Mouse (Mus musculus): ENCODE measurements around the gene Emc3. TPM values are rescaled to one million over a fixed set of nuclear protein-coding genes. Genes with fewer than 3 reads are reported as not detected.

Emc3 gene
- polyA plus RNA-seq, 1 experiment from 2014 or later: 83.2 TPM

GRCm38 (mm10) chr6:113492101-113492864, 39.2 kb downstream of the Emc3 start:
- Histone ChIP-seq H3K27me3 (ENCODE audit: control insufficient read depth, insufficient read depth, low read length) (peaks cover 15% of the 10 kb centered on the region), H3K4me1 (ENCODE audit: control insufficient read depth, insufficient read depth, low read length) (no peaks in the 10 kb centered on the region; the same call in 1 of the 2 replicates), H3K9ac (replicated peaks; ENCODE audit: low read length) (no peak overlapping the region), H3K4me2 (ENCODE audit: low read depth, low read length) (no peak overlapping the region), H3K36me3 (replicated peaks; ENCODE audit: control insufficient read depth, insufficient read depth, low read depth, low read length) (no peaks in the 10 kb centered on the region), H3K27ac (replicated peaks; ENCODE audit: low read depth, low read length) (no peak overlapping the region), H3K9me3 (replicated peaks; ENCODE audit: control insufficient read depth, low read length) (no peaks in the 10 kb centered on the region), H3K4me3 (ENCODE audit: low read depth, low read length) (no peak overlapping the region)
- WGBS: 76% methylated on average over 24 of the region's 24 CpGs
- no peak for ATAC-seq (replicated peaks; ENCODE audit: insufficient number of reproducible peaks, low FRiP score, low TSS enrichment, low read depth)
- DNase-seq (ENCODE audit: low spot score): no peak

GRCm38 (mm10) chr6:113489410-113489809, 42.0 kb downstream of the Emc3 start:
- Histone ChIP-seq H3K27ac (replicated peaks; ENCODE audit: low read depth, low read length) (no peak overlapping the region), H3K4me1 (ENCODE audit: control insufficient read depth, insufficient read depth, low read length) (no peaks in the 10 kb centered on the region; the same call in 1 of the 2 replicates), H3K4me2 (ENCODE audit: low read depth, low read length) (no peak overlapping the region), H3K27me3 (ENCODE audit: control insufficient read depth, insufficient read depth, low read length) (peaks cover under 1% of the 10 kb centered on the region; the same call in 1 of the 2 replicates), H3K36me3 (replicated peaks; ENCODE audit: control insufficient read depth, insufficient read depth, low read depth, low read length) (no peaks in the 10 kb centered on the region), H3K4me3 (ENCODE audit: low read depth, low read length) (no peak overlapping the region), H3K9me3 (replicated peaks; ENCODE audit: control insufficient read depth, low read length) (no peaks in the 10 kb centered on the region), H3K9ac (replicated peaks; ENCODE audit: low read length) (no peak overlapping the region)
- no peak for DNase-seq (ENCODE audit: low spot score)
- WGBS: 90% methylated on average over 14 of the region's 14 CpGs
- no peak for ATAC-seq (replicated peaks; ENCODE audit: insufficient number of reproducible peaks, low FRiP score, low TSS enrichment, low read depth)

GRCm38 (mm10) chr6:113487125-113487576, 44.3 kb downstream of the Emc3 start:
- DNase-seq (ENCODE audit: low spot score): peak; percentile 86
- Histone ChIP-seq H3K27ac (replicated peaks; ENCODE audit: low read depth, low read length) (no peak overlapping the region), H3K27me3 (ENCODE audit: control insufficient read depth, insufficient read depth, low read length) (peaks cover 7% of the 10 kb centered on the region), H3K4me2 (ENCODE audit: low read depth, low read length) (no peak overlapping the region), H3K9ac (replicated peaks; ENCODE audit: low read length) (no peak overlapping the region), H3K4me1 (ENCODE audit: control insufficient read depth, insufficient read depth, low read length) (peaks cover 4% of the 10 kb centered on the region; the same call in 1 of the 2 replicates), H3K36me3 (replicated peaks; ENCODE audit: control insufficient read depth, insufficient read depth, low read depth, low read length) (no peaks in the 10 kb centered on the region), H3K4me3 (ENCODE audit: low read depth, low read length) (no peak overlapping the region), H3K9me3 (replicated peaks; ENCODE audit: control insufficient read depth, low read length) (no peaks in the 10 kb centered on the region)
- ATAC-seq (replicated peaks; ENCODE audit: insufficient number of reproducible peaks, low FRiP score, low TSS enrichment, low read depth): no peak
- 44% methylated on average over 7 of the region's 7 CpGs for WGBS

- peak overlapping the region; percentile 64 for H3K4me2 ChIP-seq (ENCODE audit: low read depth, low read length)
- ATAC-seq (replicated peaks; ENCODE audit: insufficient number of reproducible peaks, low FRiP score, low TSS enrichment, low read depth) (peak; percentile 44; the same call in 1 of the 2 replicates), DNase-seq (ENCODE audit: low spot score) (no peak)
- H3K9me3 ChIP-seq (replicated peaks; ENCODE audit: control insufficient read depth, low read length): no peaks in the 10 kb centered on the region
- H3K27me3 ChIP-seq (ENCODE audit: control insufficient read depth, insufficient read depth, low read length): peaks cover 18% of the 10 kb centered on the region
- H3K4me1 ChIP-seq (ENCODE audit: control insufficient read depth, insufficient read depth, low read length): peaks cover 4% of the 10 kb centered on the region; the same call in 1 of the 2 replicates
- 10% methylated on average over 10 of the region's 10 CpGs for WGBS
- peak overlapping the region; percentile 35 for H3K9ac ChIP-seq (replicated peaks; ENCODE audit: low read length)
- H3K36me3 ChIP-seq (replicated peaks; ENCODE audit: control insufficient read depth, insufficient read depth, low read depth, low read length): no peaks in the 10 kb centered on the region
- H3K27ac ChIP-seq (replicated peaks; ENCODE audit: low read depth, low read length): peak overlapping the region; percentile 7; the same call in 1 of the 2 replicates
- peak overlapping the region; percentile 32 for H3K4me3 ChIP-seq (ENCODE audit: low read depth, low read length)
These were observed 47.7 kb downstream of the Emc3 start for GRCm38 (mm10) chr6:113483729-113484128.

GRCm38 (mm10) chr6:113483100-113483615, 48.3 kb downstream of the Emc3 start, which contains the start of gene Creld1:
TSS of gene Creld1 (plus strand) at chr6:113483297.
- Histone ChIP-seq H3K9ac (replicated peaks; ENCODE audit: low read length) (peak within 1 kb of the TSS; percentile 46), H3K27ac (replicated peaks; ENCODE audit: low read depth, low read length) (peak within 1 kb of the TSS; percentile 7; the same call in 1 of the 2 replicates), H3K4me2 (ENCODE audit: low read depth, low read length) (peak within 1 kb of the TSS; percentile 64), H3K4me3 (ENCODE audit: low read depth, low read length) (peak within 1 kb of the TSS; percentile 32), H3K27me3 (ENCODE audit: control insufficient read depth, insufficient read depth, low read length) (peaks cover 18% of the 10 kb centered on the region), H3K4me1 (ENCODE audit: control insufficient read depth, insufficient read depth, low read length) (peaks cover 4% of the 10 kb centered on the region; the same call in 1 of the 2 replicates), H3K9me3 (replicated peaks; ENCODE audit: control insufficient read depth, low read length) (no peaks in the 10 kb centered on the region), H3K36me3 (replicated peaks; ENCODE audit: control insufficient read depth, insufficient read depth, low read depth, low read length) (no peaks in the 10 kb centered on the region)
- ATAC-seq (replicated peaks; ENCODE audit: insufficient number of reproducible peaks, low FRiP score, low TSS enrichment, low read depth): peak; percentile 89
- WGBS: 0% methylated on average over 26 of the region's 26 CpGs
- DNase-seq (ENCODE audit: low spot score): peak; percentile 93

GRCm38 (mm10) chr6:113482477-113483099, 48.9 kb downstream of the Emc3 start:
- 2% methylated on average over 65 of the region's 65 CpGs for WGBS
- H3K4me2 ChIP-seq (ENCODE audit: low read depth, low read length): peak overlapping the region; percentile 64
- H3K4me1 ChIP-seq (ENCODE audit: control insufficient read depth, insufficient read depth, low read length): peaks cover 4% of the 10 kb centered on the region; the same call in 1 of the 2 replicates
- H3K36me3 ChIP-seq (replicated peaks; ENCODE audit: control insufficient read depth, insufficient read depth, low read depth, low read length): no peaks in the 10 kb centered on the region
- peak overlapping the region; percentile 32 for H3K4me3 ChIP-seq (ENCODE audit: low read depth, low read length)
- ATAC-seq (replicated peaks; ENCODE audit: insufficient number of reproducible peaks, low FRiP score, low TSS enrichment, low read depth) (peak; percentile 34; the same call in 1 of the 2 replicates), DNase-seq (ENCODE audit: low spot score) (no peak)
- no peak overlapping the region for H3K27ac ChIP-seq (replicated peaks; ENCODE audit: low read depth, low read length)
- H3K9me3 ChIP-seq (replicated peaks; ENCODE audit: control insufficient read depth, low read length): no peaks in the 10 kb centered on the region
- peaks cover 18% of the 10 kb centered on the region for H3K27me3 ChIP-seq (ENCODE audit: control insufficient read depth, insufficient read depth, low read length)
- peak overlapping the region; percentile 46 for H3K9ac ChIP-seq (replicated peaks; ENCODE audit: low read length)

- WGBS: 64% methylated on average over 18 of the region's 18 CpGs
- Histone ChIP-seq H3K9ac (replicated peaks; ENCODE audit: low read length) (no peak overlapping the region), H3K4me1 (ENCODE audit: control insufficient read depth, insufficient read depth, low read length) (peaks cover 4% of the 10 kb centered on the region; the same call in 1 of the 2 replicates), H3K4me2 (ENCODE audit: low read depth, low read length) (no peak overlapping the region), H3K36me3 (replicated peaks; ENCODE audit: control insufficient read depth, insufficient read depth, low read depth, low read length) (no peaks in the 10 kb centered on the region), H3K4me3 (ENCODE audit: low read depth, low read length) (no peak overlapping the region), H3K27ac (replicated peaks; ENCODE audit: low read depth, low read length) (no peak overlapping the region), H3K27me3 (ENCODE audit: control insufficient read depth, insufficient read depth, low read length) (peaks cover 18% of the 10 kb centered on the region), H3K9me3 (replicated peaks; ENCODE audit: control insufficient read depth, low read length) (no peaks in the 10 kb centered on the region)
- no peak for DNase-seq (ENCODE audit: low spot score)
- ATAC-seq (replicated peaks; ENCODE audit: insufficient number of reproducible peaks, low FRiP score, low TSS enrichment, low read depth): no peak
These were observed 50.7 kb downstream of the Emc3 start for GRCm38 (mm10) chr6:113480555-113481373.

All from embryonic facial prominence, embryonic 11.5 days (tissue).